Mouse (Mus musculus): ENCODE measurements around the gene Osbpl10.
"Not testable (repeated sequence)": the region's sequence is repeated elsewhere in the genome, so short reads cannot be mapped to it uniquely, and the experiment has no call there.

Osbpl10 gene

GRCm38 (mm10) chr9:115031046-115031445 lies 52.7 kb downstream of the Osbpl10 start:
- DNase-seq (ENCODE audit: low spot score) = not testable (repeated sequence)

GRCm38 (mm10) chr9:115032786-115033185 lies 54.4 kb downstream of the Osbpl10 start:
- no peak for DNase-seq (ENCODE audit: low spot score)

DNA sequence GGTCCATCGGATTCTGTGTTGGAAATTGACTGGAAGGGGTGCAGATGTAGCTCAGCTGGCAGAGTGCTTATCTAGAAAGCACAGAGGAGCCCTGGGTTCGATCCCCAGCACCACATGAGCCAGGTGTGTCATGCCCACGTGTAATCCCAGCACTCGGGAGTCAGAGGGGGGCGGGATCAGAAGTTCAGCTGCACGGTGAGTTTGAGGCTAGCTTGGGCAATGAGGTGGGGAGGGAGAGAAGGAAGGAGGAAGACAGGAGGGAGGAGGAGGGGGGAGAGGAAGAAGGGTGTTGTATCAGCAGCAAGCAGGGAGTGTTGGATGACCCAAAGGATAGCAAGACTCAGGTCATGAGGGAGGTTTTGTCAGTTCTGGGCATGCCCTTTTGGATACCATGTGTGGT lies 55.9 kb downstream of the Osbpl10 start:
- DNase-seq (ENCODE audit: low spot score) = no peak

DNA sequence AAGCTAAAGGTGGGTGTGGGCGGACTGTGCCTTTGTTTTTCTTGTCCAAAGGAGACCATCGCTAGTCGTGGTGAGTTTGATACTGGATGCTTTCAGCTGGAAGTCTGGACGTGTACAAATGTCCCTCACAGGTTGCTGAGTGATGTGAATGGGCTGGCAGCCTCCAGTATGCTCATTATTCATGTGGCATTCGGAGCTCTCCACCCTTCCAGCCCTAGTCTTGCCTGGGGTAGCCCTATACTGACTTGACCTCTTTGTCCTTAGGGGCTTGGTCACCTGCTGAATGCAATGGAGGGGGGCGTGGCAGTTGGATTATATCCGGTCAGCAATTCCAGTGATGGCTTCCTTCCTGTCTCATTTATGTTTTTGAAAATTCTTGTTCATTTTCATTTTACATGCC lies 56.4 kb downstream of the Osbpl10 start:
- DNase-seq (ENCODE audit: low spot score) = no peak

- DNase-seq (ENCODE audit: low spot score) = no peak
Measured at GRCm38 (mm10) chr9:115038215-115038614, 59.8 kb downstream of the Osbpl10 start.

DNA sequence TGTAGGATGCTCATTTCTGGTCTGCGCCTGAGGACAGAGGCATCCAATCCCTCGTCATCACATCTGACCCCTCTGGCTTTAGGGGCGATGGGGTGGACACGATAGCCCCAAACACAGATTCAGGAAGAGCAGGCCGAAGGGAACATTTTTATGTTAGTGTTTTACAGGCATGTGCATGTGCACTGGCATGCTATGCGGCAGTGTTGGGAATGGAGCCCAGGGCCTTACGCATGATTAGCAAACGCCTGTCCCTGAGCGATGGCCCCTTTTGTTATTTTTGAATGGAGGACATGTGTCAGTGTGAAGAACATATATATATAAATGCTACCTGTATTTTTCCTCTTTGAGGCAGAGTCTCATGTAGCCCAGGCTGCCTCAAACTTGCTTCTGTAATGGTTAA lies 60.3 kb downstream of the Osbpl10 start:
- DNase-seq (ENCODE audit: low spot score) = no peak

GRCm38 (mm10) chr9:115039245-115039644 lies 60.9 kb downstream of the Osbpl10 start:
- no peak for DNase-seq (ENCODE audit: low spot score)

- no peak for DNase-seq (ENCODE audit: low spot score)
Measured at GRCm38 (mm10) chr9:115042571-115042970, 64.2 kb downstream of the Osbpl10 start.

DNA sequence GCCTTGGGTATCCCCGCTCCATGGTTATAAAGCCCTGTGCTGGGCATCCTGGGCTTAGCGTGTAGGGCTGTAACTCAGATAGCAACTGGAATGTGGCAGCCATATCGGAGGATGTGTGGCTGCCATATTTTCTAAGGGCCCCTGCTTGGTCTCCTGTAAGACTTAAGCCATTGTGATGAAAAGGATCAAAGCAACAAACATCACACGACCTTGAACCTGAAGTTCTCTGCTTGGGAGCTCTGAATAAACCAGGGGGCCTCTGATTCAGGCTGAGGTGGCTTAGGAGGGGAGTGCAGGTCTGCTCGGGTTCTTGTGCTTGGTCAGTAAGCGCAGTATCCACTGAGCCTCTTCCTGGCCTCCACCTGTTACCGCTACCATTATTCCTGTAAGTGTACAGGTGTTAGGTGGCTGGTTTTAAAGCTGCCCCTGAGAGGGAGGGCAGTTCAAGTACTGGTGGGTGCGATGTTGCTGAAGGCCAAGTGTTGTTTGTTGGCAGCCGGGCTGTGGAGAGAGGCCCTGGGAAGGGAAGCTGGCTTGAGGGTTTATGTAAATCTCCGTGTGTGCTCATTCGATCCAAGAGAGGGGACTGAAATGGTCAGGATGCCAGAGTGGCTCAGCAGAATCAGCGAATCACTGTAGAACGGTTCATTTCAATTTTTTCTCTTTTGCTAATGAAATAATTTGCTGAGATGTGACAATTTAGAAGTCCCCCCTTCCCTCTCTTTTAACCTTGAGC lies 64.8 kb downstream of the Osbpl10 start:
- DNase-seq (ENCODE audit: low spot score) = no peak

DNA sequence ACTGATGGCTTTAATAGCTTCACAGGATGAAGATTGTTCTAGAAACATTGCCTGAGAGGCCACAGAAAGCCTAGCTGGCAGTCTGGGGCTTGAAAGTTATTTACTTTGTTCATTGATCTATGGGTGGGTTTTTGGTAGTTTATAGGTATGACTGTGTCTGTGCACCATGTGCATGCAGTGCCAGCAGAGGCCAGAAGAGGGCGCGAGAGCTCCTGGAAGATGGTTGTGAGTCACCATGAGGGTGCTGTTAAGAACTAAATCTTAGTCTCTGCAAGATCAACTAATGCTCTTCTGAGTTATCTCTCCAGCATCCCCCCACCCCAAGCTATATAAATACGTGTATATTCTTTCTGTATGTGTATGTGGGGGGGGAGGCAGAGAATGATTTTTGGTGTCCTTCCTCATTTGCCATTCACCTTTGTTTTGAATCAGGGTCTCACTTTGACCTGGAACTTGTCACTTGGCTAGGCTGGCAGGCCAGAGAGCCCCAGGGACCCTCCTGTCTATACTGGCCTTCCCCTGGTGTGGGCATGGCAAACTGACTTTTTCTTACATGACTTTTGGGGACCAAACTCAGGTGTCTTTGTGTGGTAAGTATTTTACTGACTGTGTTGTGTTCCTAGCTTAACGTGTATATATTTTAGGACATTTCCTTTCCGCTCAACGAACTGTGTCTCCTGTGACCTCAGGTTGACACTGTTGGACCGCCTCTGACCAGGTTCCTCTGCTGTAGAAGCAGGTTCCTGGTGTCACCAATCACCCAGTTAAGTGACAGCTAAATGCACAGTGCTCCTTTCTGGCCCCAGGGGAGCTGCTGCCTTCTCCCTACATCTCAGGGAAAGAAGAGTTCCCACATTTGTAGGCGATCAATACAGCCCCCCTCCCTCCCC lies 65.8 kb downstream of the Osbpl10 start:
- DNase-seq (ENCODE audit: low spot score) = no peak

GRCm38 (mm10) chr9:115045087-115045800 lies 66.9 kb downstream of the Osbpl10 start:
- no peak for DNase-seq (ENCODE audit: low spot score)

GRCm38 (mm10) chr9:115046701-115047100 lies 68.3 kb downstream of the Osbpl10 start:
- no peak for DNase-seq (ENCODE audit: low spot score)

- DNase-seq (ENCODE audit: low spot score) = no peak
Measured at GRCm38 (mm10) chr9:115048340-115048739, 70.0 kb downstream of the Osbpl10 start.

GRCm38 (mm10) chr9:115048861-115049260 lies 70.5 kb downstream of the Osbpl10 start:
- no peak for DNase-seq (ENCODE audit: low spot score)

DNA sequence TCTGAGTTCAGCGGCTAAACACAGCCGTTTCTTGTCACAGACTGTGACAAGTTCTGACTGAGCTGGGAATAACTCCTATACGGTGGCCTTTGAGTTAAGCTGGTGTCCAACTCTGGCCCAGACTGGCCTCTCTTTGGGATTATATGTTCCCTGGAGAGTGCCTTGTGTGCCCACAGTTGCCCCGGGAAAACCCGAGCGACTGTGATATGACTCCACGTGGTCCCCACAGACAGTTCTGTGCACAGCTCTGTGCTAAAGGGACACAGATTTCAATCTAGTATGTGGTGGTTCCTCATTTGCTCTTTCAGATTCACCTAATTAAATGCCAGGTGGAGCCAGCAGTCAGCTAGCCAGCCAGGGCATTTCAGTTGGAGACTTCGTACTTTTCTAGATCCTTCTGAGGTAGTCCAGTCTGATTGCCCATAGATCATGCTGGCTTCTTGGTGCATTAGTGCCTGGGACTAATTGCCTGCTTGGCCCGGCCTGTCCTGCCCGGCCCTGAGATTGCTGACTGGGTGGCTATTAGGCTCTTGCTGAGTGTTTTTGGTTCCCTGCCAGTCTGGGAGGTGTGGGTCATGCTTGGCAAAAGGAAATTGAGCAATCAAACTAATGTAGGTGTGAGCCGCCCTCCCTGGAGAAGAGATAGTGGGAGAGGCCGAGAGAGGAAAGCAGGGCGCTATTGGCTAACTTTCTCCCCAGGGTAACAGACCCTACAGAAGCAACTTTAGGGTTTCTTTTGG lies 71.8 kb downstream of the Osbpl10 start:
- peak; percentile 69 for DNase-seq (ENCODE audit: low spot score)

DNA sequence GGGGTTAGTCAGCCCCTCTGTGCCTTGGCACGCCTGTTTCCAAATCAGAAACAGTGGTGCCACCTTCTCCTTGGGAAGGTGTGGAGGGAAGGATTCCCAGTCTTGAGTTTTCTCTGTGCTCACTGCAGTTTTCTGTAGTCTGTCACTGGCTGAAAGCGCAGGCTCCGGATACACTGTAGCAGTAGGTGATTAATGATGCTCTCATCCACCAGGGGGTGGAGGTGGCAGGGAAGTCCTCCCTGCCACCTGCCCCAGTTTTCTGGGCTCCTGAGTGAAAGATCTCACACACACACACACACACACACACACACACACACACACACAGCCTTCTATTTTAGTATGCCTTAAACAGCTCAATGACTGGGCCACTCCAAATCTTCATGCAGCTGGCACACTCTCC lies 73.6 kb downstream of the Osbpl10 start:
- DNase-seq (ENCODE audit: low spot score) = no peak

DNA sequence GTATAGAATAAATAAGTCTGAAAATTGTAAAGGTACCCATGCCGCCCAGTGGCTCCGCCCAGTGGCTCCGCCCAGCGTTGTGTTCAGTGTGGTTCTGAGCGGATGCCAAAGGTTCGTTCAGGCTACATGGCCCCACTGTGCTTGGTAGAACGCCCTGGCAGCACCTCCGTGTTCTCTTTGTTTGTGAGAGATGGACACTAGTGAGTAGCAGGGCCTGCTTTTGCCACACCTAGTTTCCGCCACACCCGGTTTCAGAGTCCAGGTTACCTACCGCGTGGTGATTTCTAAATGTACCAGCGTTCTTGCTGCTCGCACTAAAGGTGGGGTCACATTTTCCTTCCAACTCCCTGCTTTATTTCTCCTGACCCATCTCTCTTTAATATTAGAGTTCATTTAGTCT lies 75.4 kb downstream of the Osbpl10 start:
- DNase-seq (ENCODE audit: low spot score) = no peak

GRCm38 (mm10) chr9:115055041-115055830 lies 76.9 kb downstream of the Osbpl10 start:
- peak; percentile 37 for DNase-seq (ENCODE audit: low spot score)

GRCm38 (mm10) chr9:115058806-115059205 lies 80.4 kb downstream of the Osbpl10 start:
- peak; percentile 90 for DNase-seq (ENCODE audit: low spot score)

DNA sequence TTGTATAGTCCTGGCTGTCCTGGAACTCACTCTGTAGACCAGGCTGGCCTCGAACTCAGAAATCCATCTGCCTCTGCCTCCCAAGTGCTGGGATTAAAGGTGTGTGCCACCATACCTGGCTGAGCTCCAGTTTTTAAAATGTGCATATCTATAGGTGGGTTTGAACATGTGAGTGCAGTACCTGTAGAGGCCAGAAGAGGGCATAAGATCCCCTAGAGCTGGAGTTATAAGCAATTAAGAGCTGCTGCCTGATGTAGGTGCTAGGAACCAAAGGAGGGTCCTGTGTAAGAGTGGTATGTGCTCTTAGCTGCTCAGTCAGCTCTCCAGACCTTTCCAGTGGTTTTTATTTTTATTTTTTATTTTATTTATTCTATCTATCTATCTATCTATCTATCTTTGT lies 86.5 kb downstream of the Osbpl10 start:
- DNase-seq (ENCODE audit: low spot score) = no peak

DNA sequence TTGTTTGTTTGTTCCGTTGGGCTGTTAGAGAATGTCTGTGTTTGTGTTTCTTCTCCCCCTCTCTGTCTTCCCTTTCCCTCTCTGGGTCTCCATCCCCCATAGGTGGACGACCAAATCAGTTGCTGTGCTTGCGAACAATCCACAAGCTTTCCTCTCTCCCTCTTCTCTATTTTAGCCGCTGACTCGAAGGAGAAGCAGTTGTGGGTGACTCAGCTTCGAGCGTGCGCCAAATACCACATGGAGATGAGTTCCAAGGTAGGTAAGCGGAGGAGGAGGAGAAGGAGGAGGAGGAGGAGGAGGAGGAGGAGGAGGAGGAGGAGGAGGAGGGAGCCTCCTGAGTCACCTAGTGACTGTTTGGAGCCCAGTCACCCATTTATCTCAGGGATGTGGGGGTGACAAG lies 88.7 kb downstream of the Osbpl10 start:
- no peak for DNase-seq (ENCODE audit: low spot score)
